Mouse (Mus musculus) spleen, adult 2 months (tissue): ENCODE measurements at regions not wholly inside any gene's neighbourhood (a gene's known extent, or its start where the extent isn't known, plus 50 kb on each side); places are given as distances from the start of the nearest gene placed in this dataset.

Source experiments
- CTCF ChIP-seq: fragments of 200-500 bp; IDR thresholded peaks from 2 replicates; pipeline ENCODE4 v1.5.1; 2011; ENCODE audit warnings: mild to moderate bottlenecking, inconsistent platforms; ENCODE audit not compliant: insufficient read depth, insufficient read length, insufficient replicate concordance; ENCODE audit errors: extremely low read depth
- POLR2A ChIP-seq: fragments of 200-500 bp; IDR thresholded peaks from 2 replicates; pipeline ENCODE4 v1.6.1; 2011; ENCODE audit warnings: low read depth, low read length, inconsistent platforms

GRCm38 (mm10) chr9:61042063-61042462 is 247.7 kb downstream of the Uaca start:
- TF ChIP-seq CTCF (no peak), POLR2A (no peak)
